Mouse (Mus musculus): ENCODE results near the gene Ssr2. TPM values are rescaled to one million over a fixed set of nuclear protein-coding genes. Genes with fewer than 3 reads are reported as not detected.

Ssr2 gene
- 278 and 285 TPM in 2 replicates for polyA plus RNA-seq (2014; fragmentation: Nextera tagmentation; extraction: Ambion mirVana)

DNA sequence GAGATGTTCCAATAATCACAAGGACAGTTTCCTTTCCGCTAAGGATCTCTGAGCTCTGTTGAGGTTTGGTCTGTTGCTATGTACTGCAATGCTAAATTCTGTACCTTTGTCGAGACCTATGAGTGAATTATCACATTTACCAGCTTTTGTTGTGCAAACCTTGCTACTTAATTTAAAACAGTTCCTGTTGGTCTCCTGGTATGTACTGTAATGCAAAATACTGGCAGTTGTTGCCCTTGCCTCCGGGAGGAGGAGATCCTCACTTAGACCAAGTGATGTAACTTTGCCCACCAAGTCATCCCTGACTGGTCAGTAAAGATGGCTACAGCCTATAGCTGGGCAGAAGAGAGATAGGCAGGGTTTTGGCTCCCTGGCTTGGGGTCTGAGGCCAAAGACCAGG, at the start of gene Ssr2:
TSS of gene Ssr2 (plus strand) at position 337 of the 400 bp plus-strand sequence.
- no peaks in the 10 kb centered on the region for H3K4me1 ChIP-seq (ENCODE audit: insufficient read depth)
- WGBS: 83% methylated on average over 3 of the region's 3 CpGs
- no peaks in the 10 kb centered on the region for H3K9me3 ChIP-seq (ENCODE audit: low read depth, low read length)
- H3K9ac ChIP-seq: no peak within 1 kb of the TSS
- no peak within 1 kb of the TSS for H3K4me2 ChIP-seq
- H3K27me3 ChIP-seq (ENCODE audit: insufficient read depth, low read length): no peaks in the 10 kb centered on the region
- no peak within 1 kb of the TSS for H3K27ac ChIP-seq (ENCODE audit: low read depth)
- no peak within 1 kb of the TSS for H3K4me3 ChIP-seq (ENCODE audit: low read depth, low read length)
- TF ChIP-seq CTCF (IDR thresholded peaks at IDR 0.05; ENCODE audit: low read depth): no peak
- no peaks in the 10 kb centered on the region for H3K36me3 ChIP-seq (ENCODE audit: insufficient read depth)
- no peak for ATAC-seq (ENCODE audit: insufficient read depth)
- DNase-seq: no peak

DNA sequence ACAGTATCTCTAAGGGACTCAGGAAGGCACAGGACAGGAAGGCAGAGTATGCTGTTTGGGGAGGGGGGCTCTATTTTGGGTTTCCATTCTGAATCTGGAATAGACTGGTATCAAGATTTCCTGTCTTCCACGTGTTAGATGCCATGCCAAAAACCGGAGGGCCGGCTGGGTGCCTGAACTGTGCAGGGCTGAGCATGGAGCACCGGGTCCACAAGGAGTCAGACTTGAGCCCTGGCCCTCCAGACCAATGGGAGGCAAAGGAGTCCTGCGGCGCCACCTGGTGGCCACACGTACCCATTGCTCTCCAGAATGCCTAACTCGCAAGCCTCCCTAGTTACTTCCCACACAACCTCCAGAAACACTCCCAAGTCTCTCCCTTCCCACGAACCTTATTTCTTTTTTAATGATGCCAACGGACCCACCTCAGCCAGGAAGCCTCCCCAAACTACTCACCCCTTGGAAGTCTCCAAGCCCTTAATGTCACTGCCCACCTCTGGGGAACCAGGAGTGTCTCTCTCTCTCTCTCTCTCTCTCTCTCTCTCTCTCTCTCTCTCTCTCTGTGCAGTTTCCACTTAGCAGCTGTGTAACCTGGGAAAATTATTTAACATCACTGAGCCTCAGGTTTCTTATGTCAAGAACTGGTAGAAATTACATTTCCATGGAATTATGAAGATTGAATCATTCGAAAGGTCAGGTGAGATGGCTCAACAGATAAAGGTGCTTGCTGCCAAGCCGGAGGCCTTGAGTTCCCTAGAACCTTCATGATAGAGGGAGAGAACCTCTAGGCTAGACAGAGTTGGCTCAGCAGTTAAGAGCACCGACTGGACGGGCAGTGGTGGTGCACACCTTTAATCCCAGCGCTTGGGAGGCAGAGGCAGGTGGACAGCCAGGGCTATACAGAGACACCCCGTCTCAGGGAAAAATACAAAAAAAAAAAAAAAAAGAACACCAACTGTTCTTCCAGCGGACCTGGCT, 49.2 kb upstream of the Ssr2 start:
- DNase-seq (peak; percentile 97), ATAC-seq (ENCODE audit: insufficient read depth) (peak; percentile 85)
- H3K9me3 ChIP-seq (ENCODE audit: low read depth, low read length): no peaks in the 10 kb centered on the region
- peak; percentile 99 for TF ChIP-seq CTCF (IDR thresholded peaks at IDR 0.05; ENCODE audit: low read depth)
- 0 out of 2 replicates have a peak, but pooled peaks cover 11% of the 10 kb centered on the region for H3K4me1 ChIP-seq (ENCODE audit: insufficient read depth)
- 0 out of 2 replicates have a peak overlapping the region, but pooled peaks have one; percentile 10 for H3K4me2 ChIP-seq
- 29% methylated on average over 17 of the region's 17 CpGs for WGBS
- H3K27ac ChIP-seq (ENCODE audit: low read depth): no peak overlapping the region
- H3K9ac ChIP-seq: peak overlapping the region; percentile 21; the same call in 1 of the 2 replicates
- no peak overlapping the region; the same call in 1 of the 2 replicates for H3K4me3 ChIP-seq (ENCODE audit: low read depth, low read length)
- H3K27me3 ChIP-seq (ENCODE audit: insufficient read depth, low read length): no peaks in the 10 kb centered on the region
- peaks cover 21% of the 10 kb centered on the region for H3K36me3 ChIP-seq (ENCODE audit: insufficient read depth)

DNA sequence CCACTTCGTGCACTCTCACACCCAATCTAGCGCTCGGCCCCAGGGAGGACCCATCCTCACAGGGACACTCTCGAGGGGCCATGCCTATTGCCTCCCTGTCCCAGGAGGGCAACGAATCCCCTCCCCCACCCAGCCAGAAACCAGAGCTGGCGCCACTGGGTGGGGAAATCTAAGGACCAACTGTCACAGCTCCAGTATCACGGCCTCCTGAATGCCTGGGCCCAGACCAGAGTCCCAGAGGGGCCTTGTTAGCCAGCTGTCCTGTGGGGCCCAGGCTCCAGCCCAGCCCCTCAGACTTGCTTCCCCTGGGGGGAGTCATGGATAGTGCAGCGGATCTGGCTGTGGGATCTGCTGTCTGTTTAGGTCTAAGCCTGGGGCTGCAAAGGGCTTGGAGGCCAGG, 48.1 kb upstream of the Ssr2 start:
- no peak for DNase-seq
- ATAC-seq (ENCODE audit: insufficient read depth): no peak
- peaks cover 21% of the 10 kb centered on the region for H3K36me3 ChIP-seq (ENCODE audit: insufficient read depth)
- no peaks in the 10 kb centered on the region for H3K9me3 ChIP-seq (ENCODE audit: low read depth, low read length)
- no peaks in the 10 kb centered on the region for H3K27me3 ChIP-seq (ENCODE audit: insufficient read depth, low read length)
- H3K4me3 ChIP-seq (ENCODE audit: low read depth, low read length): no peak overlapping the region; the same call in 1 of the 2 replicates
- H3K4me2 ChIP-seq: peak overlapping the region; percentile 35; the same call in 1 of the 2 replicates
- 0 out of 2 replicates have a peak, but pooled peaks cover 11% of the 10 kb centered on the region for H3K4me1 ChIP-seq (ENCODE audit: insufficient read depth)
- TF ChIP-seq CTCF (IDR thresholded peaks at IDR 0.05; ENCODE audit: low read depth): no peak
- no peak overlapping the region; the same call in 1 of the 2 replicates for H3K27ac ChIP-seq (ENCODE audit: low read depth)
- WGBS: 32% methylated on average over 8 of the region's 8 CpGs
- H3K9ac ChIP-seq: peak overlapping the region; percentile 36; the same call in 1 of the 2 replicates

DNA sequence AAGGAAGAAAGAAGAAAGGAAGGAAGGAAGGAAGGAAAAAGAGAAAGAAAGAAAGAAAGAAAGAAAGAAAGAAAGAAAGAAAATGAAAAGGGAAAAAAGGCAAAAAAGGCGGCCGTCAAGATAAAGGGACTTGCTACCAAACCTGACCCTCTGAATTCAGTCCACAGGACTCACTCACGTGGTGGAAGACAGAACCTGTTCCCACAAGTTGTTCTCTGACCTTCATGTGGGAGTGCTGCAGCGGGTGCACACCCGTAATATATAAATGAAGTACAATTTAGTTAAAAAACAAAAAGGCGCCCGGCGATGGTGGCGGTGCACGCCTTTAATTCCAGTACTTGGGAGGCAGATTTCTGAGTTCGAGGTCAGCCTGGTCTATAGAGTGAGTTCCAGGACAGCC, 47.0 kb upstream of the Ssr2 start:
- Histone ChIP-seq H3K9ac (no peak overlapping the region), H3K27ac (ENCODE audit: low read depth) (no peak overlapping the region)

DNA sequence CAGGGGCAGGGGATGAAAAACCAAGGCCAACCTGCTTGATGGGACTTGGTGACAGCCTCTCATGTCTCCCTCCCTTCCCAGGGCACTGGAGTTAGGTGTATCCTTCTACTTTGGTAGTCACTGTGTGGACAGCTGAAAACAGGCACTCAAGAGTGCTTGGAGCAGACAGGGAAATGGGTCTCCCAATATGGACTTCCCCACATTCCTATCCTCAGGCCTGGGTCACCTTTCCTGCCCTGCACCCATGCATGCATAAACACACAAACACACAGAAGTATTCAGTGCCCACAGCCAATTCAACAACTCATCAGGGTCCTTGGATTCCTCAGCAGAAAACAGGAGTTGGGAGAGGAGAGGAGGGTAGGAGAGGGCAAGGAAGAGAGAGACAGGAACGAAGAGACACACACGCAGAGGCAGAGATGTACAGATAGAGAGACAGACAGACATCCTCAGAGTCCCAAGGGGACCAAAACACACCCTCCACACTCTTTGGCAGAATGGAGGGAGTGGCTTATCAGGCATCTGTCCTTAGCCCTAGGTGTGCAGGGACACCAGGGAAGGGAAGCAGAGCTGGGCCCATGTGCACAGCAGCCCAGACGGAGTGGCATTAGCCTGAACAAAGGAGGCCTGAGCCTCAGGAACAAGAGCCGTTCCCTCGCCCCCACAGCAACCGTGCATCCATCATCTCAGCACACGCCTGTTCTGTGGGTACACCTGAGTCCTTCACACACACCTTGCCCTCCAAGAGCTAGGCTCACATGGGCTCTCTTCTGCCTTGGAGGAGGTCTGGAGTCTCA, 46.3 kb upstream of the Ssr2 start:
- Histone ChIP-seq H3K36me3 (ENCODE audit: insufficient read depth) (peaks cover 11% of the 10 kb centered on the region), H3K27me3 (ENCODE audit: insufficient read depth, low read length) (no peaks in the 10 kb centered on the region), H3K9me3 (ENCODE audit: low read depth, low read length) (no peaks in the 10 kb centered on the region), H3K9ac (peak overlapping the region; percentile 99), H3K27ac (ENCODE audit: low read depth) (no peak overlapping the region; the same call in 1 of the 2 replicates), H3K4me3 (ENCODE audit: low read depth, low read length) (peak overlapping the region; percentile 90), H3K4me2 (peak overlapping the region; percentile 86), H3K4me1 (ENCODE audit: insufficient read depth) (0 out of 2 replicates have a peak, but pooled peaks cover 11% of the 10 kb centered on the region)
- no peak for ATAC-seq (ENCODE audit: insufficient read depth)
- WGBS: 38% methylated on average over 7 of the region's 7 CpGs
- DNase-seq: no peak
- TF ChIP-seq CTCF (IDR thresholded peaks at IDR 0.05; ENCODE audit: low read depth): no peak

More for the DNA sequence above, 47.0 kb upstream of the Ssr2 start:
- ATAC-seq (ENCODE audit: insufficient read depth) (no peak), DNase-seq (no peak)
- TF ChIP-seq CTCF (IDR thresholded peaks at IDR 0.05; ENCODE audit: low read depth): no peak
- Histone ChIP-seq H3K27me3 (ENCODE audit: insufficient read depth, low read length) (no peaks in the 10 kb centered on the region), H3K36me3 (ENCODE audit: insufficient read depth) (peaks cover 14% of the 10 kb centered on the region), H3K4me3 (ENCODE audit: low read depth, low read length) (no peak overlapping the region), H3K4me2 (0 out of 2 replicates have a peak overlapping the region, but pooled peaks have one; percentile 86), H3K9me3 (ENCODE audit: low read depth, low read length) (no peaks in the 10 kb centered on the region), H3K4me1 (ENCODE audit: insufficient read depth) (0 out of 2 replicates have a peak, but pooled peaks cover 11% of the 10 kb centered on the region)
- WGBS: 80% methylated on average over 11 of the region's 11 CpGs

GRCm38 (mm10) chr3:88530082-88530864, 45.4 kb upstream of the Ssr2 start:
- H3K27me3 ChIP-seq (ENCODE audit: insufficient read depth, low read length): no peaks in the 10 kb centered on the region
- H3K9me3 ChIP-seq (ENCODE audit: low read depth, low read length): no peaks in the 10 kb centered on the region
- peak overlapping the region; percentile 98 for H3K27ac ChIP-seq (ENCODE audit: low read depth)
- ATAC-seq (ENCODE audit: insufficient read depth): no peak
- H3K4me1 ChIP-seq (ENCODE audit: insufficient read depth): peaks cover 17% of the 10 kb centered on the region
- no peak for DNase-seq
- WGBS: 11% methylated on average over 11 of the region's 11 CpGs
- peak overlapping the region; percentile 86 for H3K4me2 ChIP-seq
- no peak for TF ChIP-seq CTCF (IDR thresholded peaks at IDR 0.05; ENCODE audit: low read depth)
- peaks cover 4% of the 10 kb centered on the region for H3K36me3 ChIP-seq (ENCODE audit: insufficient read depth)
- H3K9ac ChIP-seq: peak overlapping the region; percentile 99
- peak overlapping the region; percentile 90 for H3K4me3 ChIP-seq (ENCODE audit: low read depth, low read length)

Measured in lung, embryonic 14.5 days (tissue).